ENCODE assay signal across 1 mouse cellular context in genomic region chr3:89106881-89107280, GRCm38 (mm10).
TF ChIP-seq lines count a peak whose summit lies in the region.

No protein-coding gene starts in this region.

TF ChIP-seq in MEL, 35 proteins besides CTCF, POLR2A, EP300 and RAD21 (continued from another document):
- TF ChIP-seq TBP (IDR thresholded peaks at IDR 0.05; ENCODE audit: low read depth, low read length) (peak; percentile 77), GATA1 (IDR thresholded peaks at IDR 0.05; ENCODE audit: low read depth, low read length) (peak; percentile 42; the same call in 1 of the 2 replicates), MXI1 (IDR thresholded peaks at IDR 0.05; ENCODE audit: low read depth, low read length) (0 out of 2 replicates have a peak, but pooled peaks have one; percentile 19), ELF1 (IDR thresholded peaks at IDR 0.05; ENCODE audit: low read depth, low read length) (0 out of 2 replicates have a peak, but pooled peaks have one; percentile 47), RCOR1 (IDR thresholded peaks at IDR 0.05; ENCODE audit: low read depth, low read length) (no peak)
